Mouse (Mus musculus) heart, embryonic 12.5 days (tissue): ENCODE data around the gene Cyth3. TPM values are rescaled to one million over a fixed set of nuclear protein-coding genes. Genes with fewer than 3 reads are reported as not detected.

Source experiments
- ATAC-seq: fragments of 200-750 bp; cut with Nextera tagmentation; 2 replicates; pipeline ENCODE4 v1.8.0; 2017; ENCODE audit warnings: moderate TSS enrichment, moderate library complexity; ENCODE audit not compliant: insufficient number of reproducible peaks, low FRiP score
- H3K27ac ChIP-seq: fragments of 300-500 bp; sonication (generic); 2 replicates; pipeline ENCODE4 v1.5.1; 2016; ENCODE audit warnings: mild to moderate bottlenecking, moderate library complexity; ENCODE audit not compliant: poor library complexity, severe bottlenecking
- H3K27me3 ChIP-seq: fragments of 300-500 bp; sonication (generic); replicated peaks from 2 replicates; pipeline ENCODE4 v1.6.1; 2016; ENCODE audit warnings: mild to moderate bottlenecking, moderate library complexity
- H3K36me3 ChIP-seq: fragments of 300-500 bp; sonication (generic); 2 replicates; pipeline ENCODE4 v1.6.1; 2016; ENCODE audit warnings: mild to moderate bottlenecking, moderate library complexity
- H3K4me1 ChIP-seq: fragments of 300-500 bp; sonication (generic); replicated peaks from 2 replicates; pipeline ENCODE4 v1.6.1; 2016; ENCODE audit warnings: mild to moderate bottlenecking
- H3K4me2 ChIP-seq: fragments of 300-500 bp; sonication (generic); 2 replicates; pipeline ENCODE4 v1.6.1; 2016; ENCODE audit warnings: mild to moderate bottlenecking, moderate library complexity
- H3K4me3 ChIP-seq: fragments of 300-500 bp; sonication (generic); 2 replicates; pipeline ENCODE4 v1.5.1; 2016; ENCODE audit warnings: mild to moderate bottlenecking
- H3K9ac ChIP-seq: fragments of 300-500 bp; sonication (generic); 2 replicates; pipeline ENCODE4 v1.6.1; 2016; ENCODE audit warnings: mild to moderate bottlenecking, moderate library complexity
- H3K9me3 ChIP-seq: fragments of 300-500 bp; sonication (generic); replicated peaks from 2 replicates; pipeline ENCODE4 v1.6.1; 2016; ENCODE audit warnings: mild to moderate bottlenecking, moderate library complexity
- WGBS: fragments of 180-500 bp; shearing (Covaris S2); methylation state at CpG from one replicate; pipeline ENCODE4 v1.1.7; 2016; 5-methylcytosine and 5-hydroxymethylcytosine counted together
- polyA plus RNA-seq: library from polyadenylated mRNA; unstranded; fragments of >200 nt; fragmentation: Nextera tagmentation; extraction: Ambion mirVana; gene quantifications from 2 replicates; pipeline ENCODE4 v1.2.1, GENCODE M21; 2016

Gene Cyth3
- polyA plus RNA-seq, 1 experiment from 2014 or later, result 41.9 TPM

GRCm38 (mm10) chr5:143686456-143686855, 64.2 kb downstream of the Cyth3 start:
- Histone ChIP-seq H3K4me2 (no peak overlapping the region), H3K36me3 (peaks cover 34% of the 10 kb centered on the region), H3K27me3 (no peaks in the 10 kb centered on the region), H3K4me1 (peaks cover 21% of the 10 kb centered on the region), H3K9ac (no peak overlapping the region), H3K4me3 (no peak overlapping the region), H3K27ac (no peak overlapping the region), H3K9me3 (no peaks in the 10 kb centered on the region)
- WGBS, result 80% methylated on average over 3 of the region's 3 CpGs
- no peak for ATAC-seq

GRCm38 (mm10) chr5:143687589-143687988, 65.3 kb downstream of the Cyth3 start:
- no peak for ATAC-seq
- H3K36me3 ChIP-seq, result peaks cover 45% of the 10 kb centered on the region
- no peak overlapping the region for H3K4me2 ChIP-seq
- no peak overlapping the region for H3K9ac ChIP-seq
- 80% methylated on average over 3 of the region's 3 CpGs for WGBS
- no peak overlapping the region for H3K27ac ChIP-seq
- no peak overlapping the region for H3K4me3 ChIP-seq
- no peaks in the 10 kb centered on the region for H3K9me3 ChIP-seq
- H3K27me3 ChIP-seq, result no peaks in the 10 kb centered on the region
- peaks cover 21% of the 10 kb centered on the region for H3K4me1 ChIP-seq

GRCm38 (mm10) chr5:143690392-143690791, 68.1 kb downstream of the Cyth3 start:
- Histone ChIP-seq H3K4me2 (no peak overlapping the region), H3K27ac (no peak overlapping the region), H3K36me3 (peaks cover 67% of the 10 kb centered on the region), H3K9me3 (no peaks in the 10 kb centered on the region), H3K4me1 (no peaks in the 10 kb centered on the region), H3K4me3 (no peak overlapping the region), H3K9ac (no peak overlapping the region), H3K27me3 (no peaks in the 10 kb centered on the region)
- 89% methylated on average over 9 of the region's 9 CpGs for WGBS
- ATAC-seq, result no peak

GRCm38 (mm10) chr5:143690926-143691325, 68.7 kb downstream of the Cyth3 start:
- no peak overlapping the region for H3K4me3 ChIP-seq
- H3K27me3 ChIP-seq, result no peaks in the 10 kb centered on the region
- no peaks in the 10 kb centered on the region for H3K4me1 ChIP-seq
- no peak overlapping the region for H3K9ac ChIP-seq
- no peak overlapping the region for H3K4me2 ChIP-seq
- ATAC-seq, result no peak
- H3K27ac ChIP-seq, result no peak overlapping the region
- 88% methylated on average over 5 of the region's 5 CpGs for WGBS
- no peaks in the 10 kb centered on the region for H3K9me3 ChIP-seq
- peaks cover 72% of the 10 kb centered on the region for H3K36me3 ChIP-seq

- no peaks in the 10 kb centered on the region for H3K27me3 ChIP-seq
- no peak overlapping the region for H3K27ac ChIP-seq
- H3K9ac ChIP-seq, result no peak overlapping the region
- ATAC-seq, result no peak
- no peak overlapping the region for H3K4me3 ChIP-seq
- no peak overlapping the region for H3K4me2 ChIP-seq
- WGBS, result 64% methylated on average over 3 of the region's 3 CpGs
- H3K9me3 ChIP-seq, result no peaks in the 10 kb centered on the region
- H3K36me3 ChIP-seq, result peaks cover 84% of the 10 kb centered on the region
- H3K4me1 ChIP-seq, result no peaks in the 10 kb centered on the region
Observed at GRCm38 (mm10) chr5:143696323-143696722, 74.1 kb downstream of the Cyth3 start.

- no peaks in the 10 kb centered on the region for H3K4me1 ChIP-seq
- no peak overlapping the region for H3K4me3 ChIP-seq
- H3K27ac ChIP-seq, result no peak overlapping the region
- no peaks in the 10 kb centered on the region for H3K9me3 ChIP-seq
- H3K36me3 ChIP-seq, result peaks cover 86% of the 10 kb centered on the region
- WGBS, result 87% methylated on average over 4 of the region's 4 CpGs
- no peak for ATAC-seq
- H3K4me2 ChIP-seq, result no peak overlapping the region
- H3K9ac ChIP-seq, result no peak overlapping the region
- H3K27me3 ChIP-seq, result 0 out of 2 replicates have a peak, but pooled peaks cover 3% of the 10 kb centered on the region
Observed at GRCm38 (mm10) chr5:143698454-143698853, 76.2 kb downstream of the Cyth3 start.

GRCm38 (mm10) chr5:143700247-143700646, 78.0 kb downstream of the Cyth3 start:
- H3K27ac ChIP-seq, result no peak overlapping the region

GRCm38 (mm10) chr5:143701074-143701473, 78.8 kb downstream of the Cyth3 start:
- Histone ChIP-seq H3K4me1 (peaks cover 18% of the 10 kb centered on the region), H3K4me3 (no peak overlapping the region), H3K27ac (no peak overlapping the region), H3K36me3 (peaks cover 76% of the 10 kb centered on the region), H3K27me3 (0 out of 2 replicates have a peak, but pooled peaks cover 3% of the 10 kb centered on the region), H3K9ac (no peak overlapping the region), H3K4me2 (no peak overlapping the region), H3K9me3 (no peaks in the 10 kb centered on the region)
- WGBS, result 89% methylated on average over 10 of the region's 10 CpGs
- ATAC-seq, result no peak

More at GRCm38 (mm10) chr5:143700247-143700646, 78.0 kb downstream of the Cyth3 start:
- Histone ChIP-seq H3K9ac (no peak overlapping the region), H3K9me3 (no peaks in the 10 kb centered on the region), H3K4me1 (peaks cover 10% of the 10 kb centered on the region), H3K4me2 (no peak overlapping the region), H3K4me3 (no peak overlapping the region), H3K27me3 (0 out of 2 replicates have a peak, but pooled peaks cover 3% of the 10 kb centered on the region), H3K36me3 (peaks cover 80% of the 10 kb centered on the region)
- WGBS, result 80% methylated on average over 5 of the region's 5 CpGs
- peak; percentile 76 for ATAC-seq

- 84% methylated on average over 13 of the region's 13 CpGs for WGBS
- no peak overlapping the region for H3K4me2 ChIP-seq
- H3K9ac ChIP-seq, result peak overlapping the region; percentile 11; the same call in 1 of the 2 replicates
- H3K27me3 ChIP-seq, result 0 out of 2 replicates have a peak, but pooled peaks cover 3% of the 10 kb centered on the region
- H3K4me3 ChIP-seq, result no peak overlapping the region
- no peak for ATAC-seq
- H3K9me3 ChIP-seq, result no peaks in the 10 kb centered on the region
- H3K36me3 ChIP-seq, result peaks cover 76% of the 10 kb centered on the region
- peaks cover 33% of the 10 kb centered on the region for H3K4me1 ChIP-seq
- H3K27ac ChIP-seq, result peak overlapping the region; percentile 69
Observed at GRCm38 (mm10) chr5:143704875-143705658, 82.8 kb downstream of the Cyth3 start.

GRCm38 (mm10) chr5:143705659-143705982, 83.4 kb downstream of the Cyth3 start:
- Histone ChIP-seq H3K27ac (peak overlapping the region; percentile 69), H3K36me3 (peaks cover 73% of the 10 kb centered on the region), H3K9ac (peak overlapping the region; percentile 11; the same call in 1 of the 2 replicates), H3K4me1 (peaks cover 33% of the 10 kb centered on the region), H3K27me3 (0 out of 2 replicates have a peak, but pooled peaks cover 3% of the 10 kb centered on the region), H3K4me2 (peak overlapping the region; percentile 6; the same call in 1 of the 2 replicates), H3K4me3 (no peak overlapping the region), H3K9me3 (no peaks in the 10 kb centered on the region)
- ATAC-seq, result 0 out of 2 replicates have a peak, but pooled peaks have one; percentile 27
- 50% methylated on average over 1 of the region's 1 CpGs for WGBS

GRCm38 (mm10) chr5:143706030-143706821, 84.0 kb downstream of the Cyth3 start:
- Histone ChIP-seq H3K4me2 (peak overlapping the region; percentile 33), H3K27ac (peak overlapping the region; percentile 69), H3K4me3 (no peak overlapping the region), H3K9ac (peak overlapping the region; percentile 23; the same call in 1 of the 2 replicates), H3K27me3 (0 out of 2 replicates have a peak, but pooled peaks cover 3% of the 10 kb centered on the region), H3K9me3 (no peaks in the 10 kb centered on the region), H3K36me3 (peaks cover 70% of the 10 kb centered on the region), H3K4me1 (peaks cover 33% of the 10 kb centered on the region)
- 26% methylated on average over 9 of the region's 9 CpGs for WGBS
- peak; percentile 47 for ATAC-seq
